Mouse (Mus musculus): ENCODE measurements around the gene Bud23. TPM values are rescaled to one million over a fixed set of nuclear protein-coding genes. Genes with fewer than 3 reads are reported as not detected.

Gene Bud23
- total RNA-seq, 2 experiments from 2014 or later = 104 to 138 TPM

Other genes starting within 250 kb of the Bud23 start
- gene Tmem270, start 158.2 kb downstream of the Bud23 start, total RNA-seq (2014; fragmentation: Nextera tagmentation) = not detected in 2 replicates
- not detected in 2 replicates for gene Tmem270, start 158.2 kb downstream of the Bud23 start, total RNA-seq (2017)
- gene Cldn13, start 149.4 kb downstream of the Bud23 start, total RNA-seq (2014; fragmentation: Nextera tagmentation) = 177 and 197 TPM in 2 replicates
- 55.6 and 123 TPM in 2 replicates for gene Cldn13, start 149.4 kb downstream of the Bud23 start, total RNA-seq (2017)
- 9.9 and 12.8 TPM in 2 replicates for gene Mettl27, start 132.6 kb downstream of the Bud23 start, total RNA-seq (2014; fragmentation: Nextera tagmentation)
- 6.5 and 18.5 TPM in 2 replicates for gene Mettl27, start 132.6 kb downstream of the Bud23 start, total RNA-seq (2017)
- not detected in 2 replicates for gene Cldn4, start 118.0 kb downstream of the Bud23 start, total RNA-seq (2014; fragmentation: Nextera tagmentation)
- gene Cldn4, start 118.0 kb downstream of the Bud23 start, total RNA-seq (2017) = not detected in 2 replicates
- gene Cldn3, start 78.7 kb downstream of the Bud23 start, total RNA-seq (2014; fragmentation: Nextera tagmentation) = not detected in 2 replicates
- not detected in 2 replicates for gene Cldn3, start 78.7 kb downstream of the Bud23 start, total RNA-seq (2017)
- 55.8 and 82.2 TPM in 2 replicates for gene Abhd11, start 55.8 kb downstream of the Bud23 start, total RNA-seq (2014; fragmentation: Nextera tagmentation)
- 36.9 and 46.7 TPM in 2 replicates for gene Abhd11, start 55.8 kb downstream of the Bud23 start, total RNA-seq (2017)
- 0.17 and 0.98 TPM in 2 replicates for gene Stx1a, start 41.5 kb downstream of the Bud23 start, total RNA-seq (2014; fragmentation: Nextera tagmentation)
- not detected in 2 replicates for gene Stx1a, start 41.5 kb downstream of the Bud23 start, total RNA-seq (2017)
- gene Dnajc30, start 757 bp downstream of the Bud23 start, total RNA-seq (2014; fragmentation: Nextera tagmentation) = 15.7 and 16.1 TPM in 2 replicates
- 3.7 and 9.2 TPM in 2 replicates for gene Dnajc30, start 757 bp downstream of the Bud23 start, total RNA-seq (2017)
- gene Vps37d, start 13.3 kb upstream of the Bud23 start, total RNA-seq (2014; fragmentation: Nextera tagmentation) = not detected in 2 replicates
- gene Vps37d, start 13.3 kb upstream of the Bud23 start, total RNA-seq (2017) = 0.38 TPM in 1 of 2 replicates, not detected in the other
- not detected in 2 replicates for gene Mlxipl, start 24.9 kb upstream of the Bud23 start, total RNA-seq (2014; fragmentation: Nextera tagmentation)
- not detected in 2 replicates for gene Mlxipl, start 24.9 kb upstream of the Bud23 start, total RNA-seq (2017)
- 11.6 and 13.3 TPM in 2 replicates for gene Tbl2, start 84.7 kb upstream of the Bud23 start, total RNA-seq (2014; fragmentation: Nextera tagmentation)
- gene Tbl2, start 84.7 kb upstream of the Bud23 start, total RNA-seq (2017) = 19.8 and 20.4 TPM in 2 replicates
- 37.2 and 48.3 TPM in 2 replicates for gene Bcl7b, start 103.3 kb upstream of the Bud23 start, total RNA-seq (2014; fragmentation: Nextera tagmentation)
- 25.1 and 33.3 TPM in 2 replicates for gene Bcl7b, start 103.3 kb upstream of the Bud23 start, total RNA-seq (2017)
- 128 and 135 TPM in 2 replicates for gene Baz1b, start 122.3 kb upstream of the Bud23 start, total RNA-seq (2014; fragmentation: Nextera tagmentation)
- gene Baz1b, start 122.3 kb upstream of the Bud23 start, total RNA-seq (2017) = 154 and 160 TPM in 2 replicates
- 0.30 and 0.37 TPM in 2 replicates for gene Fzd9, start 186.3 kb upstream of the Bud23 start, total RNA-seq (2014; fragmentation: Nextera tagmentation)
- 0.38 TPM in 1 of 2 replicates, not detected in the other for gene Fzd9, start 186.3 kb upstream of the Bud23 start, total RNA-seq (2017)

All from megakaryocyte-erythroid progenitor cell, adult 5-6 weeks (primary cell).